Mouse (Mus musculus): ENCODE results near the gene Pdlim5.
"Not testable (repeated sequence)": the region's sequence is repeated elsewhere in the genome, so short reads cannot be mapped to it uniquely, and the experiment has no call there.

The Pdlim5 gene

DNA sequence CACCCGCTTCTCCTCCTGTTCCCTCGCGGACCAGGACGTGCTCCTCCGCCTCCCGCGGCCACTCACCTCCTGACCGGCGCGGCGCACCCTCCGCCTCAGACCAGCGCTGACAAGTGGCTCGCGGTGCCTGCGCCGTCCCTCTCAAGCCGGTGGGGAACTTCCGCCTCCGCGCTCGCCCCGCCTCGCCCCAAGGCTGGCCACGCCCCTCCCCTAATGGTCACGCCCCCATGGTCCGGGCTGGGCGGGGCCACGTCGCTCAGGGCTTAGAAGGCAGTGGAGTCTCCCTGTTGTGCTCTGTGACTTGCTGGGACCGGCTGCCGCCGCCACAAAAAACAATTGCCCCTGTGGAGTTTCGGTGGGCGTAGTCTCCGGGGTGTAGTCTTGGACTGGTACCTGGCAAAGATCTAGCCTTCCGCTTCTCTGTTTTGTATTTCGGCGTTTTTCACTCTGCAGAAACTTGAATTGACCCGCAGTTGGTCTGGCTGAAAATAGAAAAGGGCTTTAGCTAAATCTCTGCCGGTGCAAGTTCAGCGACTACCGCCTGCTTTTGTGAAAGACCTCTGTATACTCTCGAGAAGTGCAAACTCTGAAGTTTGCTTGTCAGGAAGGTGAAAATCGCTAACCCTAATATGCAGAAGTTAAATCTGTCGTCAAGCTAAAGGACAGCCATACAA is at the start of gene Pdlim5:
Pdlim5 (minus strand) TSS at position 177 of the 674 bp plus-strand sequence.
- peak; percentile 91 for DNase-seq (ENCODE audit: low read depth, low spot score)

- no peak for DNase-seq (ENCODE audit: low read depth, low spot score)
Observed at GRCm38 (mm10) chr3:142443710-142444043, 48.2 kb upstream of the Pdlim5 start.

DNA sequence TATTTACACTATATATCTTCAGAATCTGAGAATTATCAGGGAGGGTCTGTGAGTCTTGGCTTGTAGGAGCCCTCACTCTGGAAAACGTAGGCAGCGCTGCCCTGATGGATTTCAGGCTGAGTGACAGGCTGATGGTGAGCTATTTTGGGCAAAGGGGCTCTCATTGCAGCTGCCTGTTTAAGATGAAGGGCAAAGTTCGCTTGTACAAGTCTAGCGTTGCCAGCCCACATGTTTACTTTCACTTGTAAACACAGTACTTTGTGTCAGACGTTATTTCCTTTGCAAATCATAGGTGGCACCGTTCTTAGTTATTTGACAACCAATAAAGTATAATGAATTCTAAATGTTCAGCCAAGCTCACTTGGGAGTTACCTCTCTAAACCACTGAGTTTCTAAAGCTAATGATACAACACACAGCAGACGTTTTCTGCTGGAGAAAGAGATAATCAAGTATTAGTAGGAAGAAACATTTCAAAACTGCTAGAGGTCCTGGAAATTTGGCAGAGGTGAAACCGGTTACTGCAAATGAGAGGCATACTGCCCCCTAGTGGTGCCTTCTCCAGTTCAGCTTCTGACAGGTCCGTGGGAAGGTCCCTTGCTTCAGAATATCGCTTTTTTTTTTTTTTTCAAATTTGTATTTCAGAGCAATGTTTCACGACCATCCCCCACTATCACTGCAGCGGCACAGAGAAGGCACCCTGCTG is 47.7 kb upstream of the Pdlim5 start:
- peak; percentile 58 for DNase-seq (ENCODE audit: low read depth, low spot score)

DNA sequence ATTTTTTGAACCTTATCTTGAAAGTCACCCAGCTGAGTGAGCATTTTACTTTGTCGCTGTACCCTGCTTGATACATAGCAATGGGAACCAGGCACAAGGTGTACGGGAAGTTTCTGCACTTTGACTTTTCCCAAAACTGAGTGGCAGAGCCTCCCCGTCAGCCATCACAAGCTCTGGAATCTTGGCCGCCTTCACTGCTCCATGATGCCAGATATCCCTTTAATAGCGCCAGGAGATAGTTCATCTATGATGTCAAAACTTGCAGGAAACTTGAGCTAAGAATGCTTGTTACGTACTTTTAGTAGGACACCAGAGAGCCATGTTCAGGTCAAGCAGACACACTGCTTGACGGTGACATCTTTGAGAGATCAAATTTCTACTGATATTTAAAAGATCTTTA is 46.7 kb upstream of the Pdlim5 start:
- DNase-seq (ENCODE audit: low read depth, low spot score), result no peak

DNA sequence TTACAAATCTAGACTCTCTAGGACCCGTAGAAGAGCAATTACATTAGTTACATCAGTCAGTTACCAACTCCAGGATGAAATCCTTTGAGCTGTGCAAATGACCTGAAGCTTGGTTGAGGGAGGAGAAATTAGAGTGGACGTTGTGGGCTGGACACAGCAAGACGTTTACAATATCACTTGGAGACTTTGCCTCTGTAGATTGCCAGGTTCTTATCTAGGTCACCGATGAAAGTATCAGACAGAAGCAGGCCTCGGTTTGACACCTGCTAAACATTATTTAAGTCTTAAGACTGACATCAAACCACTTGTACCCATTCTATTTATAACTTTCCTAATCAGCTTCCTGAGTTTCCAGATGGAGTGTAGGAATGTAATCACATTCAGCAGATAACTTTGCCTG is 45.6 kb upstream of the Pdlim5 start:
- no peak for DNase-seq (ENCODE audit: low read depth, low spot score)

- no peak for DNase-seq (ENCODE audit: low read depth, low spot score)
Observed at GRCm38 (mm10) chr3:142440191-142440590, 44.7 kb upstream of the Pdlim5 start.

- no peak for DNase-seq (ENCODE audit: low read depth, low spot score)
Observed at GRCm38 (mm10) chr3:142439591-142440093, 44.1 kb upstream of the Pdlim5 start.

DNA sequence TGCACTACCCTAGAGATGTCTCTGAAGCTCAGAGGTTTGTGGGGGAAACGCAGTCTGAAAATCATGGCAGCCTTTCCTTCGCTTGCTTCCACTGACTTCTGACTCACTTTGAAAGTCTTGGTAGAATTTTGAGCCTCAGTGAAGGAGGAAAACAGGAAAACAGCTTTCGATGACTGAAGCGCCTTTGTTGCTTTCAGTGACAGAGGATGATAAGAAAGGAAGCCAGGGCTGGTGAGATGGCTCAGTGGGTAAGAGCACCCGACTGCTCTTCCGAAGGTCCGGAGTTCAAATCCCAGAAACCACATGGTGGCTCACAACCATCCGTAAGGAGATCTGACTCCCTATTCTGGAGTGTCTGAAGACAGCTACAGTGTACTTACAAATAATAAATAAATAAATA is 43.1 kb upstream of the Pdlim5 start:
- not testable (repeated sequence) for DNase-seq (ENCODE audit: low read depth, low spot score)

- no peak for DNase-seq (ENCODE audit: low read depth, low spot score)
Observed at GRCm38 (mm10) chr3:142436824-142437223, 41.3 kb upstream of the Pdlim5 start.

- DNase-seq (ENCODE audit: low read depth, low spot score), result no peak
Observed at GRCm38 (mm10) chr3:142436212-142436611, 40.7 kb upstream of the Pdlim5 start.

GRCm38 (mm10) chr3:142434786-142435168 is 39.3 kb upstream of the Pdlim5 start:
- no peak for DNase-seq (ENCODE audit: low read depth, low spot score)

GRCm38 (mm10) chr3:142434127-142434785 is 38.8 kb upstream of the Pdlim5 start:
- DNase-seq (ENCODE audit: low read depth, low spot score), result no peak

DNA sequence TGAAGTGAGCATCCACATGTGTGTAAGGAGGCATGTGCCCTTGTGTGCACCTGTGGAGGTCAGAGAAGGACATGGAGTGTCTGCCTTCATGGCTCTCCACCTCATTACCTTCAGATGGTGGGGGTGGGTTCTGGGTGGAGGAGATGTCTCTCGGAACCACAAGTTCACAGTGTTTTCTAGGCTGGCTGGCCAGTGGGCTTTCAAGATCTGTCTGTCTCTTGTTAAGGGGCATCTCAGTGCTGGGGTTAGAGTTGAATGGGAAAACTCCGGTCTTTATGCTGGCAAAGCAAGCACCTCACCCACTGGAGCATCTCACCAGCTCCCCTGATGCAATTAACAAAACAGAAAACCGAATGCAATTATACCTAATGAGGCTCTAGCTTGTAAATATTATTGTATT is 36.0 kb upstream of the Pdlim5 start:
- DNase-seq (ENCODE audit: low read depth, low spot score), result no peak

GRCm38 (mm10) chr3:142430048-142430447 is 34.6 kb upstream of the Pdlim5 start:
- no peak for DNase-seq (ENCODE audit: low read depth, low spot score)

DNA sequence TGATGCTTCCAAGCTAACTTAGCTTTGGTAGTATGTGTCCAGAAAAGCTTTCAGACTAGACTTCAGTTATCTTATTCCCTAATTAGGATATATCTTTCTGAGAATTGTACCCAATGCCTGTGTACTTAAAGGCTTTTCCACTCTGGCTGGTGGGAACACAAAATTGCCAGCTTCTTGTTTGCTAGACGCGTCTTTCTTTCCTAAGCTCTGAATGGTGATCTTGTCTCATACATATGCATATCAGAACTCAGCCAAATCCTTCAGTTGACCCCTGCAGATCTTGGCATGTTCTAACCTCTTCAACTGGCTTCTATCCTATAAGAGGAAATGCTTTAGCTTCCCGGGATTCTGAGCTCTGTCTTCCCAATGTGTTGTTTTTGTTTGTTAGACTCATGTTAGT is 31.3 kb upstream of the Pdlim5 start:
- no peak for DNase-seq (ENCODE audit: low read depth, low spot score)

DNA sequence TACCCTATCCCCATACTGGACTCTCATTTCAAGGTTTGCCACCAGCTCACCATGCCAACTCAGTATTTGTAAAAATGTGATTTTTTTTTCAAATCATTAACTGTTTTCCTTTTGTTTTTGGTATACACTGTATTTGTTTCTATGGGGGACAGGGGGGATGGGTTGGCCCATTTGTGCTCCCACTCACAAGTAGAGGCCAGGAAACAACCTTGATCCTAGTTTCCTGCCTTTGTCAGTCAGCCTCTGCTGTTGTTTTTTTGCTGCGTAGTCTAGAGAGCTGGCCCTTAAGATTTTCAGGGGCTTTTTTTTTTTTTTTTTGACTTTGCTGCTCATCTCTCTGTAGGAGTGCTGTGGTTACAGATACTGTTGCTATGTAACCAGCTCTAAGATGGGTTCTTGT is 28.6 kb upstream of the Pdlim5 start:
- DNase-seq (ENCODE audit: low read depth, low spot score), result no peak

GRCm38 (mm10) chr3:142423501-142423917 is 28.0 kb upstream of the Pdlim5 start:
- no peak for DNase-seq (ENCODE audit: low read depth, low spot score)

DNA sequence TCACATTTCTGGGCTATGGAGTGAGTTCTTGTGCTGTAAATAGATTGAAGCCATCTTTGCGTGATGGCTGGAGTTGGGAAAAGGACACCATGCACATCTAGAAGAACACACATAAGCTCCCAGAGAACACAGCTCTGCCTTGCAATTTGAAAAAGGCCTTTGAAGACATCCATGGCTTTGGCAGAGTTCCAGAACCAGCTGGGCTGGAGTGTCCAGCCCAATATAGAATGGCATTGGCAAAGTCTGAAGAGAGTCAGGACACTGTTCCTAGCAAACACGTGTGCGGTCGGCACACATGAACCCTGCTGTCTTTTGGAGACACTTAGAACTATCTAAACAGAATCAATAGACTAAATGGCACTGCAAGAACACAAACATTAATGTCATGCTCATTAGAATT is 26.7 kb upstream of the Pdlim5 start:
- DNase-seq (ENCODE audit: low read depth, low spot score), result no peak

DNA sequence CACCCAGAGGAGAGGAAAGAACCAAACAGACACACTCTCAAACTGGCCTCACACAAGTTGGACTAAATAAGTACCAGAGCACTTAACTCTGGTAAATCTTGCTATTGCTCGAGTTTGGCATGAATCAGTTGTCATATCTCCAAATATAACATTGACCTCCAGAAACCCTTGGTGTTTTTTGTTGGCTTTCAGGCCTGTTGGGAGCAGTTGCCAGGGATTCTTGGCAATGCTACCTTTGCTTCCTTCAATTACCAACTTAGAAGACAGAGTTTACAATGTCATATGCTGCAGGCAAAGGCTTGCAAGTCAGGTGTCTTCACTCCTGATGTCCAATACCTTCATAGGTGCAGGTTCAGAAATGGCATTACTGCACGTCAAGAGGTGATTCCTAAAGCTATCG is 26.0 kb upstream of the Pdlim5 start:
- no peak for DNase-seq (ENCODE audit: low read depth, low spot score)

DNA sequence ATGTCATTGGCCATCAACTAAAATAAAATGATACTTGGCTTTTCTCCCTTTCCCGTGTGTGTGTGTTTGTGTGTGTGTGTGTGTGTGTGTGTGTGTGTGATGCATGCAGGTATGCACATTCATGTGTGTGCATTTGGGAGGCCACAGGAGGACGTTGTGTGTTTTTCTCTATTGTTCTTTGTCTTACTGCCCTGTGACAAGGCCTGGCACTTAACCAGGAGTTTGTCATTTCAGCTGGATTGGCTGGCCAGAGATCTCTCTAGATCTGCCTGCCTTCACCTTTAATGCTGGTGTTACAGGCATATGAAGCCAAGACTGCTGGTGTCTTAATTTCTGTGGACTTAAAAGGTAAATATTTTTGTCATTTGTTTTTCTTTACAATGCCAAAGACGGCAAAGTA is 22.5 kb upstream of the Pdlim5 start:
- no peak for DNase-seq (ENCODE audit: low read depth, low spot score)

GRCm38 (mm10) chr3:142413345-142413885 is 17.9 kb upstream of the Pdlim5 start:
- no peak for DNase-seq (ENCODE audit: low read depth, low spot score)

GRCm38 (mm10) chr3:142410930-142411329 is 15.4 kb upstream of the Pdlim5 start:
- DNase-seq (ENCODE audit: low read depth, low spot score), result no peak
